Comparison of ENCODE assay signal across 8 mouse cellular contexts in the genomic region with DNA sequence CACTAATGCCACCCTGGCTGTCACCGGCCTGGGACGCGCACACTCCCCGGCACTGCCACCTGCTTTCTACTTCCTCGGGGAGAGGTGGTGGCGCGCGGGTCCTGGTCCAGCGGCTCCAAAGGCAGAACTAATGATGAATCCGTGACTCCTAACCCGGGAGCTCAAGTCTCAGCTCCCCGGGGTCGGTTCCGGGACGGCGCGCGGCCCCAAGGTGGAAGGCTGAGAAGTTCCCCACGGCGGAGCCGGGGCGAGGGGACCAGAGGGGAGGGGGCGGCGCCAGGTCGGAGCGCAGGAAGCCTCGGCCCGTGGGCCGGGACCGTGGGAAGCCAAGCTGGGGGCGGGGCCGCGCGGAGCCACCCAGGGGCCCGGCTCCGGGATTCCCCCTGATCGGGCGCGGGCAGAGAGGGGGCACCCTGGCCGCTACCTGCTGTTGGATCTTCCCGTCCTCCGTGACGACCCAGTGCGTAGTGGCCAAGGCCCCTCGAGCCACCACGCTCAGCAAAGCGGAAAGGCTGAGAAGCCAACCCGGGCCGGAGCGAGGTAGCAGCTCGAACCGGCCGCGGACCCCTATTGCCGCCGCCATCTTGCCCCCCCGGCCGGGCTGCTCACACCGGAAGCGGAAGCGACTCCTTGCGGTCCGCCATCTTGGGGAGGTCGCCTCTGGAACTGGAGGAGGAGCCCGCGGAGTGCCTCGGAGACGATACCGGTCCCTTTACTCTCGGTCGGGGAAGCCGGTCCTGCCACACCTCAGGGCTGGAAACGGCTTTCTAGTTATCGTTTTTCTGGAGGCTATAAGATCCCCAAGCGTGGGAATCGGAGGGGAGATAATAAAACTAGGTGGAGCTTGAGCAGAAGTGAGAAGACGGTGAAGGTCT. TPM values are rescaled to one million over a fixed set of nuclear protein-coding genes. Genes with fewer than 3 reads are reported as not detected.
A peak's percentile ranks its signal among the peaks of the same experiment; 100 is the strongest.
DNase-seq lines count a peak whose midpoint lies in the region; ATAC-seq and TF ChIP-seq lines count a peak whose summit lies in the region.

A gene (minus strand): TSS at position 607 of the 875 bp plus-strand sequence.

- H3K27ac ChIP-seq in CH12.LX (ENCODE audit: insufficient read depth, low read depth), result peak within 1 kb of the TSS; percentile 66
- peak within 1 kb of the TSS; percentile 78 for H3K27ac ChIP-seq in forebrain, embryonic 11.5 days (ENCODE audit: low read depth, low read length)
- peak within 1 kb of the TSS; percentile 84 for H3K27ac ChIP-seq in heart, embryonic 16.5 days (ENCODE audit: low read length)
- peak within 1 kb of the TSS; percentile 87 for H3K27ac ChIP-seq in liver, embryonic 15.5 days (replicated peaks)
- peak within 1 kb of the TSS; percentile 75 for H3K27ac ChIP-seq in neural tube, embryonic 12.5 days

- H3K9me3 ChIP-seq in CH12.LX (replicated peaks; ENCODE audit: low read length), result no peaks in the 10 kb centered on the region
- no peaks in the 10 kb centered on the region for H3K9me3 ChIP-seq in forebrain, embryonic 11.5 days (ENCODE audit: control insufficient read depth, low read length)
- H3K9me3 ChIP-seq in heart, embryonic 16.5 days (replicated peaks; ENCODE audit: control insufficient read depth, low read length), result no peaks in the 10 kb centered on the region
- H3K9me3 ChIP-seq in liver, embryonic 15.5 days (replicated peaks), result no peaks in the 10 kb centered on the region
- no peaks in the 10 kb centered on the region for H3K9me3 ChIP-seq in neural tube, embryonic 12.5 days

- dilution Hi-C loops in CH12.LX (cut with MboI; ENCODE audit: extremely low pct_ligation_motif_present, extremely low pct_unique_long_range_greater_than_20kb, low sequenced_read_pairs), result no loop called here

- TF ChIP-seq POLR2A in CH12.LX (IDR thresholded peaks at IDR 0.05; ENCODE audit: low read depth, low read length), result peak; percentile 93

- peaks cover 6 to 28% of the 10 kb centered on the region in 2 experiments for H3K36me3 ChIP-seq in CH12.LX (replicated peaks in 1 of 2; ENCODE audit: control insufficient read depth in 1 of 2, insufficient read depth in 1 of 2, low read length in 1 of 2)
- H3K36me3 ChIP-seq in forebrain, embryonic 11.5 days (ENCODE audit: control insufficient read depth, insufficient read depth, low read length), result no peaks in the 10 kb centered on the region
- peaks cover 9% of the 10 kb centered on the region for H3K36me3 ChIP-seq in heart, embryonic 16.5 days (ENCODE audit: control insufficient read depth, insufficient read depth)
- H3K36me3 ChIP-seq in liver, embryonic 15.5 days (replicated peaks), result peaks cover 11% of the 10 kb centered on the region
- peaks cover 10% of the 10 kb centered on the region for H3K36me3 ChIP-seq in neural tube, embryonic 12.5 days

- H3K4me2 ChIP-seq in CH12.LX (ENCODE audit: insufficient read depth, low read depth, poor library complexity, severe bottlenecking), result peak within 1 kb of the TSS; percentile 90
- H3K4me2 ChIP-seq in forebrain, embryonic 11.5 days (ENCODE audit: low read depth, low read length, severe bottlenecking), result peak within 1 kb of the TSS; percentile 74
- H3K4me2 ChIP-seq in heart, embryonic 16.5 days (ENCODE audit: low read depth, low read length), result peak within 1 kb of the TSS; percentile 87
- H3K4me2 ChIP-seq in liver, embryonic 15.5 days, result peak within 1 kb of the TSS; percentile 84
- H3K4me2 ChIP-seq in neural tube, embryonic 12.5 days (replicated peaks), result peak within 1 kb of the TSS; percentile 82

- no peak for TF ChIP-seq RAD21 in CH12.LX (IDR thresholded peaks at IDR 0.05; ENCODE audit: low read depth, low read length)

- H3K4me1 ChIP-seq in CH12.LX (ENCODE audit: control insufficient read depth in 1 of 2, insufficient read depth in 2 of 2), result peaks cover 0 to 22% of the 10 kb centered on the region in 2 experiments; a peak in 2 of 4 replicates
- H3K4me1 ChIP-seq in forebrain, embryonic 11.5 days (replicated peaks; ENCODE audit: control insufficient read depth, insufficient read depth, low read length), result peaks cover 4% of the 10 kb centered on the region; the same call in 1 of the 2 replicates
- peaks cover 23% of the 10 kb centered on the region for H3K4me1 ChIP-seq in heart, embryonic 16.5 days (ENCODE audit: control insufficient read depth, insufficient read depth, low read length)
- H3K4me1 ChIP-seq in liver, embryonic 15.5 days (replicated peaks), result peaks cover 42% of the 10 kb centered on the region
- peaks cover 23% of the 10 kb centered on the region for H3K4me1 ChIP-seq in neural tube, embryonic 12.5 days

- H3K79me2 ChIP-seq in CH12.LX (replicated peaks; ENCODE audit: control insufficient read depth, extremely low read depth, insufficient read depth, poor library complexity, severe bottlenecking), result peaks cover 20% of the 10 kb centered on the region

- peak; percentile 91 for DNase-seq in CH12.LX (ENCODE audit: extremely low read depth)
- DNase-seq in c-Kit-positive CD71-positive TER-119-negative erythroid progenitor cells, embryonic 14.5 days (ENCODE audit: low read depth), result peak; percentile 83
- DNase-seq in forebrain, embryonic 11.5 days (ENCODE audit: low spot score), result peak; percentile 94
- DNase-seq in kidney, postnatal 36 days, result peak; percentile 92 to 96
- DNase-seq in telencephalon, adult 2 months (ENCODE audit: low read depth, low spot score), result peak; percentile 80

- 0 out of 4 replicates have a peak, but pooled peaks of 1 of the 2 experiments have one; percentile 0 for TF ChIP-seq CTCF in CH12.LX (conservative IDR thresholded peaks at IDR 0.05 in 1 of 2, IDR thresholded peaks at IDR 0.05 in 1 of 2; ENCODE audit: low read depth in 2 of 2, low read length in 2 of 2)

- in situ Hi-C loops in CH12.LX (cut with MboI; ENCODE audit: low pct_ligation_motif_present, low pct_unique_long_range_greater_than_20kb, low sequenced_read_pairs), result no loop called here

- H3K4me3 ChIP-seq in CH12.LX (replicated peaks in 1 of 3; ENCODE audit: low read depth in 2 of 3, low read length in 2 of 3, poor library complexity in 1 of 3), result peak within 1 kb of the TSS; percentile 95 to 99 (median 96)
- peak within 1 kb of the TSS; percentile 95 for H3K4me3 ChIP-seq in forebrain, embryonic 11.5 days (ENCODE audit: low read depth, low read length)
- H3K4me3 ChIP-seq in heart, embryonic 16.5 days (ENCODE audit: low read length), result peak within 1 kb of the TSS; percentile 84
- peak within 1 kb of the TSS; percentile 93 for H3K4me3 ChIP-seq in liver, embryonic 15.5 days (replicated peaks)
- H3K4me3 ChIP-seq in neural tube, embryonic 12.5 days, result peak within 1 kb of the TSS; percentile 93

- under 1% methylated on average over 73 of the region's 77 CpGs for WGBS in forebrain, embryonic 11.5 days
- WGBS in heart, embryonic 16.5 days, result 1% methylated on average over 77 of the region's 77 CpGs
- WGBS in liver, embryonic 15.5 days (ENCODE audit: insufficient replicate concordance), result 0% methylated on average over 75 of the region's 77 CpGs
- under 1% methylated on average over 77 of the region's 77 CpGs for WGBS in neural tube, embryonic 12.5 days

- peak within 1 kb of the TSS; percentile 69 for H3K9ac ChIP-seq in CH12.LX (ENCODE audit: insufficient read depth, low read depth)
- H3K9ac ChIP-seq in forebrain, embryonic 11.5 days (ENCODE audit: low read length), result peak within 1 kb of the TSS; percentile 92
- peak within 1 kb of the TSS; percentile 90 for H3K9ac ChIP-seq in heart, embryonic 16.5 days (ENCODE audit: low read length)
- H3K9ac ChIP-seq in liver, embryonic 15.5 days, result peak within 1 kb of the TSS; percentile 93
- H3K9ac ChIP-seq in neural tube, embryonic 12.5 days, result peak within 1 kb of the TSS; percentile 86

- no peak for TF ChIP-seq EP300 in CH12.LX (IDR thresholded peaks at IDR 0.05; ENCODE audit: low read length)

- peak; percentile 96 for ATAC-seq in forebrain, embryonic 11.5 days (replicated peaks; ENCODE audit: low FRiP score)
- peak; percentile 94 for ATAC-seq in heart, embryonic 16.5 days (replicated peaks; ENCODE audit: extremely low read depth, insufficient read depth, low FRiP score)
- peak; percentile 97 for ATAC-seq in liver, embryonic 15.5 days (ENCODE audit: insufficient read depth)
- peak; percentile 95 for ATAC-seq in neural tube, embryonic 12.5 days (ENCODE audit: low FRiP score, low read depth)

- H3K27me3 ChIP-seq in CH12.LX (replicated peaks), result no peaks in the 10 kb centered on the region
- no peaks in the 10 kb centered on the region for H3K27me3 ChIP-seq in forebrain, embryonic 11.5 days (ENCODE audit: control insufficient read depth, insufficient read depth, low read length)
- H3K27me3 ChIP-seq in heart, embryonic 16.5 days (ENCODE audit: control insufficient read depth, insufficient read depth, low read length), result no peaks in the 10 kb centered on the region
- no peaks in the 10 kb centered on the region for H3K27me3 ChIP-seq in liver, embryonic 15.5 days
- no peaks in the 10 kb centered on the region for H3K27me3 ChIP-seq in neural tube, embryonic 12.5 days (replicated peaks)

TF ChIP-seq in CH12.LX, 34 proteins besides CTCF, POLR2A, EP300 and RAD21 (continues in another document):
- TF ChIP-seq JUN (IDR thresholded peaks at IDR 0.05; ENCODE audit: insufficient read depth, low read depth, low read length), result no peak
- TF ChIP-seq POLR2AphosphoS2 (IDR thresholded peaks at IDR 0.05; ENCODE audit: low read depth, low read length), result peak; percentile 79; the same call in 1 of the 2 replicates
- TF ChIP-seq JUND (conservative IDR thresholded peaks at IDR 0.05; ENCODE audit: low read depth, low read length), result no peak
- peak; percentile 48 for TF ChIP-seq IRF4 (IDR thresholded peaks at IDR 0.05; ENCODE audit: low read depth, low read length)
- no peak; the same call in 1 of the 2 replicates for TF ChIP-seq GABPA (IDR thresholded peaks at IDR 0.05; ENCODE audit: insufficient replicate concordance, low read depth, low read length)
- TF ChIP-seq MAFK (IDR thresholded peaks at IDR 0.05; ENCODE audit: insufficient replicate concordance, low read length), result no peak
- TF ChIP-seq ZNF384 (IDR thresholded peaks at IDR 0.05; ENCODE audit: low read depth, low read length), result no peak
- no peak for TF ChIP-seq BHLHE40 (IDR thresholded peaks at IDR 0.05; ENCODE audit: low read depth, low read length)
- no peak for TF ChIP-seq E2F4 (IDR thresholded peaks at IDR 0.05; ENCODE audit: insufficient replicate concordance, low read depth, low read length)
- peak; percentile 83; the same call in 1 of the 2 replicates for TF ChIP-seq KAT2A (IDR thresholded peaks at IDR 0.05; ENCODE audit: insufficient replicate concordance, low read length)
- TF ChIP-seq USF2 (conservative IDR thresholded peaks at IDR 0.05; ENCODE audit: low read depth, low read length), result no peak
- no peak for TF ChIP-seq SMC3 (IDR thresholded peaks at IDR 0.05; ENCODE audit: low read depth, low read length)

RNA-seq across cellular contexts. Expression of the gene that starts here (rescaled TPM):
- total RNA-seq in CH12.LX (2012; rRNA removed), result 11.6 and 13.2 TPM in 2 replicates
- total RNA-seq in CH12.LX (2014; rRNA removed), result 10.8 and 13.8 TPM in 2 replicates
- 17.9 and 19.5 TPM in 2 replicates for polyA plus RNA-seq in CH12.LX (2012; ENCODE audit: insufficient read length, low read depth)
- polyA plus RNA-seq in forebrain, embryonic 11.5 days (2014; fragmentation: Nextera tagmentation; extraction: Ambion mirVana), result 15.1 and 15.4 TPM in 2 replicates
- polyA plus RNA-seq in heart, embryonic 16.5 days (2015; fragmentation: Nextera tagmentation; extraction: Ambion mirVana), result 16.9 and 17.5 TPM in 2 replicates
- 6.2 and 6.7 TPM in 2 replicates for polyA plus RNA-seq in liver, embryonic 15.5 days (2015; fragmentation: Nextera tagmentation; extraction: Ambion mirVana)
- 15.1 and 15.8 TPM in 2 replicates for polyA plus RNA-seq in neural tube, embryonic 12.5 days (2016; fragmentation: Nextera tagmentation; extraction: Ambion mirVana)

Comparison
In these comparisons a context has a peak if more than half of its experiments do, and no peak if none do; other contexts are left out.
1. Peak in every context shown above with its lines: DNase-seq, ATAC-seq, H3K4me3 ChIP-seq and H3K27ac ChIP-seq.